Mouse (Mus musculus) heart, postnatal 36 days (tissue): ENCODE measurements at regions not wholly inside any gene's neighbourhood (a gene's known extent, or its start where the extent isn't known, plus 50 kb on each side); places are given as distances from the start of the nearest gene placed in this dataset.

ENCODE experiments used
- DNase-seq, 2 experiments: peaks; one replicate each; pipeline ENCODE4 v3.0.0; 2021 to 2022
- intact Hi-C: fragments of 180-260 bp; cut with DNase I; formaldehyde crosslinking; loops from one replicate; pipeline ENCODE4 v1.15.1; 2025

DNA sequence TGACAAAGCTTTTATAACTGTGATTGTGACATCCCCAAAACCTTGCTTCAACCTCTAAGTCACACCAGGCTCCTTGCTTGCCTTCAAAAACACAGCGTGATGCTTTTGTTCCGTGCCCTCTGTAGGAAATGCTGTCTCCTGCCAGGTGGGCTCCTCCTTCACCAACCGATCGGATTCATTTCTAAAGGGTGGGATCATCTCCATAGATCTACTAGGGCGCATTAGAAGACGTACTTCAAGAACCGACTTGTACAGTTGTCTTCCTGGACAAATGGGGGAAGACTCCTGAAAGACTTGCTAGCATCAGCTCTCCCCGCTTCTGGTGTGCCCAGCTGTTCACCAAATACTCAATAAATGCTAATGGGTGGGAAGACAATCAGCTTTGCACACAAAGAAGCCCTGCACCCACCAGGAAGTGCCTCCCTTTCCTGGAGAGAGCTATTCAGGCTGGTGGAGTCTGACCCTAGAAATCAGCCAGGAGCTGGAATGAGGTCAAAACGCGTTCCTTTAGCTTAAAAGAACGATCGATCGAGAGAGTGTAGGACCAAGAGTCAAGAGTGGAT, 53.0 kb downstream of the Hoxa1 start:
- no peak for DNase-seq
- intact Hi-C loops = no loop called here

DNA sequence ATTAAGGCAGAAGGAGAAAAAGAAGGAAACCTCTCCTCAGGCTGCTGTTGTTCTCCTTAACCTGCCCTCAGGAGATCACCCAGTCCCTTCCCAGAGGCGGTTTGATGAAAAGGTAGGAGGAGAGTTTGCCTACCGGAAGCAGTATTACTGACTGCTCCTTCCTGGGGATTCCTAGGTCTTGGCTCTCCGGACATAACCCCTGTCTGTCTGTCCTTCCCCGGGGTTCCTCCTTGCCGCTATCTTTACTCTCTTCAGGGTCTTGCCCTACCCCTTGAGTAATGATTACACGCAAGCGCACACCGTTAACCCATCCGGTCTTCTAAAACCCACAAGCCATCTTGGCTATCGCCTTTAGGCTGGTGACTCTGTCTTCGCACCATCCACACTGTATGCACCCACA, 54.0 kb downstream of the Hoxa1 start:
- intact Hi-C loops = no loop called here

DNA sequence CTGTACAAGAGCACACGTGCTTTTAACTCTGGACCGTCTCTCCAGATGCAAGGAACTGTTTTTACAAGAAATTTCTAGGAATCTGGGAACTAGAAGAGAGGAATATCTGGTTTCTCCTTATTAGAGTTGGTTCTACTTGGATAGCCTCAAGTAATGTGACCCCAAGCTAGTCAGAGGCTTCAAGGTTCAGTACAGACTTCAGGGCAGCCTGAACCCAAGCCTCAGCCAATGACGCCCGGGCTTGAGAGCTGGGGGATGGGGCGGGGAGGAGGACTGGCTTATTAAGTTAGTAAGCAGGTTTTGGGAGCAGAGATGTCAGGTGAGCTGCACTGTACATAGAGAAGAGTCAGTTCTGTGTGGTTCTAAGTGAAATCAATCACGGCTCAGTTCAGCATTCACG, 54.5 kb downstream of the Hoxa1 start:
- intact Hi-C loops = no loop called here
- DNase-seq = no peak

More for the DNA sequence above, 54.0 kb downstream of the Hoxa1 start:
- DNase-seq = no peak

DNA sequence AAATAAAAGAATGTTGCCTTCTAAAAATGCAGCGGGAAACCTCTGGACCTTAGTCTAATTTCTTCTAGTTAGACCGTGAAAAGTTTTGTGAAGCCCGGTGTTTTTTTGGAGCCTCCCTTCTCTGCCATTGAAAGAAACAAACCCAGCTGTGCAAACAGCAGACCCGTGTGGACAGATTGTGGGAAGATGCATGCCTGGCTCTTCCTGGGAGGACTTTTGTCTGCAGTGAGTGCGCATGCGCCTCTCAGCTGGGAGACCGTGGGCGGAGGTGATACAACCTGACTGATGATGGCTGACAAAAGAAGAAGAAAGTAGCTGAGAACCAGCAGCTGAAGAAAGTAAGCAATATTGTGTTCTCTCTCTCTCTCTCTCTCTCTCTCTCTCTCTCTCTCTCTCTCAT, 55.4 kb downstream of the Hoxa1 start:
- intact Hi-C loops = no loop called here
- peak in 1 of 2 experiments; percentile 23 for DNase-seq

DNA sequence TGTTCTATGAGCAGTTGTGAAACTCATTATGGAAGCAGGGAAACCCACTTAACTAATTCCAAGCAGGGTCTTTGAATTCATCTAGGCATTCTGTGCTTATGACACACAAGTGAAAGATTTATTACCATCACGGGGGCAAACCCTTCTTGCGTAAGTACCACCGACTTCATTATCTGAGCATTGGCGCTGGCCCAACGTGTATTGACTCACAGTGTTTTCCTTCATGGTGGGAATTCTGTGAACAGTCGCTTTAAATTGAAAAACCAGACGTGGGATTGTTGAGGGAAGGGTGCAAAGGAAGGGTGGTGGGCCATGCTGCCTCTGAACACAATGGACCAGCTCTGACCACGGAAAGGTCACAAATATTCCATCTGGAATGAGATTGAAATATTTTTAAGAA, 55.9 kb downstream of the Hoxa1 start:
- intact Hi-C loops = no loop called here
- DNase-seq = peak in 1 of 2 experiments; percentile 19

DNA sequence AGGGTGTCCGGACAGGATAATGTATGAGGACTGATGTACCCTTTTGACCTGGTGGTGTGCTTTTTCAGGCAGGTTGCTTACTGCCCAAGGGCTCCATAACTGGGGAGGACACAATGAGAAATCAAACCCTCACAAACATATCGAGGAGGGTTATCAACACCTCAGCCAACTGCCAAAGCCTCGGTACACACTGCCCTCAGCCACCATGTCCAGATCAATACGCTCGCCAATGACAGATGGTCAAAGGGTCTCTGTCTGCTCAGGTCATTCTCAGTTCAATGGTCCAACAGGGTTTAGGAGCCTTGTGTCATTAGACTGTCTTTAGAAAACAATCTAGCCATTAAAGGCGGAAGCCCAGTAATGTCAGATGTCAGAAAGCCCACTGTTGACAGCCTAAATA, 56.9 kb downstream of the Hoxa1 start:
- intact Hi-C loops = no loop called here
- no peak for DNase-seq

DNA sequence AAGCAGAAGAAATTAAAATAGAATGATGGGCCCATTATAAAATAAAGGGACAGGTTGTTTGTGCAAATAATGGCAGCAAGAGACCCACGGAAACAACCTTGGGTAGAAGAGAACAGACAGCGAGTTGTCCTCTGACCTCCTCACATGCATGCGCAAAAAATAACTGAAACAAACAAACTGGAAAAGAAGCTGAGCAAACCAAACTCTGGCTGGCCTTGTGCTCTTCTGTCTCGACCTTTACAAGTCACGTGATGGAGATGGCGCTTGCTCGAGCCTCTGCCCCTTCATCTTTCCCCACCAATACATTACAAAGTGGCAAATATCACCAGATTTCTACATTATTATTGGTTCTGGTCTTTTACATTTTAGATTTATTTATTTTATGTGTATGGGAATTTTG, 59.3 kb downstream of the Hoxa1 start:
- no peak for DNase-seq
- intact Hi-C loops = no loop called here

DNA sequence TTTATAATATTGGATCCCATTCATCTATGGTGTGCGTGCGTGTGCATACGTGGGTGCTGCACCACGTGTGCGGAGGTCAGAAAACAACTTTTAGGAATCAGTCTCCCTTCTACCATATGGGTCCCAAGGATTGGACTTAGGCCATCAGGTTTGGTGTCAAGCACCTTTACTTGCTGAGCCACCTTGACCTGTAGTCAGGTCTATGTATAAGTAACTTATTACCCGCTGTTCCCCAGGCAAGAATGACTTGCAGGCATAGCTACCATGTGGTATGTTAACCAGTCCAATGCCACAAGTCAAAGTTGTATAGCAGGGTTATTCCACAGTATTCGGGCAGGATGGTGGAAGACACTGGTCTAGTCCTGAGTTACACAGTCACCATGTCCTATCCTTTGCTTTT, 62.5 kb downstream of the Hoxa1 start:
- intact Hi-C loops = no loop called here
- no peak for DNase-seq

DNA sequence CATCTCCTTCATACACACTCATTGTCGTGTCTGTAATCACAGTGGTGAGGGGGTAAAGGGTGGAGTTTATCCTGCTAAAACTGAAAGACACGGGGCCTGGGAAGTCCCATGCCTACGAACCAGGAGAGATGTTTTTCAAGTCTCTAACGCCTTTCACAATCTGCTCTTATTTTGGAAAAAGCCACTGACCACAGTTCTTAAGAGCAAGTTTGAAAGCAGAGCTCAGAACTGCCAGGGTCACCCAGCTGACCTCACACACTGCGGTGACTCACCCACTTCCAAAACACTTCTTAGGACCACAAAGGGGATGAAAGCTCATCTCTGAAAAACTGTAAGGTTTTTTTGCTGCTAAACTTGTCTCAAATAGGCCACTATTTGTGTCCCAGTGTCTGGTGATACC, 66.7 kb downstream of the Hoxa1 start:
- intact Hi-C loops = no loop called here
- no peak for DNase-seq

DNA sequence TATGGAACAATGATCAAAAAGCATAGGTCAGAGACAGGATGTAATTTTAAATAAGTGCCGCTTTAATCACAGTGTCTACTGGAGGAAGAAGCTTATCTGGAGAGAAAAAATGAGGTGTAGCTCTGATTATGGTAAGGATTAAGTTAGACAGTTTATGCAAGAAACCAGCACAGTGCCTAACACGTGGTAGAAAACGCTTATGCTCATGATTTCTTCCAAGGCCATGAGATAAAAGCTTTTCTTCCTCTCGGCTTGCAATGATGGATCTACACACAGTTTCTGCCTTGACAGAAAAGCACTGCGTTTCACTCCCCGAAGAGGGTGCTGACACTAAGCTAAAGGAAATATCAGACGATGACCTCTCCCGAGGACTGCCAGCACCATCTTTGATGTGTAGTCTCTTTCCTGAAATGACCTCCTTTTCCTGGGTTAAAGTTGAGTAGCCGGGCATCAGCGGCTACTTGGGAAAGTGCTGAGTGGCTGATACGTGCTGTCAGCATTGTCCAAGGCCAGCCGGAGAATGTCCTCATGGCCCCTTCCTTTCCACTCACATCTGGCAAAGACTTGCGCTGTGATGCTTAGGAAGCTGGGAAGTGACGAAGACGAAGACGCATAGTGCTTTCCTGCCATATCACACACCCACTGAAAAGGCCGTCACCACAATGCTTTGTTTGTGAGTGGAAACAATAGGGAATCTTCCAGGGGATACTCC, 72.0 kb downstream of the Hoxa1 start:
- intact Hi-C loops = loop anchor here (2.0 to 5.0 kb wide), 3 partner anchors 74 to 209 kb away; partner anchors contain the start of genes Hoxa2 and Skap2
- DNase-seq = peak; percentile 25 to 33

DNA sequence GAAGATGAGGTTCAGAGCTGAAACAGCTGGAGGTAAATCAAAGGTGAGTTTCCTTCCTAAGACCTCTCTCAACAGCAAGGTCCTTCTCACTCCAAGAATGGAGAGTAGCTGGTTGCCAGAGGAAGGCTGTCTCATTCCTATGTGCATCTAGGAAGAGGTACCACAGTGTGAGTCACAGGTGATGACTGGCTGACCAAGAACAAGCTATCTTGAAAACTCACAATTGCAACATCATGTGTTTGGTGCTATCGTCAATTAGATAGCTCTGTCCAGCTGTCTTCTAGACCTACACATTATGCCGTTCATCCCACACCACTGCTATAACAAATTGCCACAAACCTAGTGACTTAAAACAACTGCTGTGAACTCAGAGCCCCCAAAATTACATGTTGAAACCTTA, 72.3 kb upstream of the Skap2 start:
- intact Hi-C loops = loop anchor here (5.0 kb wide), 2 partner anchors 72 to 207 kb away; partner anchors contain the start of gene Skap2
- DNase-seq = no peak

DNA sequence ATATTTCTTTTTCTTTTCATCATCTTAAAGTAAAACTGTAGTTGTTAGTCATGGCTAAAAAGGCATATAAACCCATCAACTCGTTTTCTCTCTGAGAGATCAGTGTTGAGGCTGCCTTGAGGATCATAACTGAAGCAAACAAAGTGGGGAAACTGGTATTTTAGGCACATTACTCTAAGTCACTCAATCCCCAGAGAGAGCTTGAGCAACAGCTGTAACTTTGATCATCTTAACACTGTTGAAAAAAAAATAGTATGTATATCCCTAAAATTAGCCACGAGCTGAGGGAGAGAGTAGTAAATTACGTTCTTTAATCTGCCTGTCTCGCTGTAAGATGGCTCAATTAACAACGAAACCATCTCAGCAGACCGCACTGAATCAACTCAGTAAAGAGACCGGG, 67.2 kb upstream of the Skap2 start:
- no peak for DNase-seq
- intact Hi-C loops = no loop called here

DNA sequence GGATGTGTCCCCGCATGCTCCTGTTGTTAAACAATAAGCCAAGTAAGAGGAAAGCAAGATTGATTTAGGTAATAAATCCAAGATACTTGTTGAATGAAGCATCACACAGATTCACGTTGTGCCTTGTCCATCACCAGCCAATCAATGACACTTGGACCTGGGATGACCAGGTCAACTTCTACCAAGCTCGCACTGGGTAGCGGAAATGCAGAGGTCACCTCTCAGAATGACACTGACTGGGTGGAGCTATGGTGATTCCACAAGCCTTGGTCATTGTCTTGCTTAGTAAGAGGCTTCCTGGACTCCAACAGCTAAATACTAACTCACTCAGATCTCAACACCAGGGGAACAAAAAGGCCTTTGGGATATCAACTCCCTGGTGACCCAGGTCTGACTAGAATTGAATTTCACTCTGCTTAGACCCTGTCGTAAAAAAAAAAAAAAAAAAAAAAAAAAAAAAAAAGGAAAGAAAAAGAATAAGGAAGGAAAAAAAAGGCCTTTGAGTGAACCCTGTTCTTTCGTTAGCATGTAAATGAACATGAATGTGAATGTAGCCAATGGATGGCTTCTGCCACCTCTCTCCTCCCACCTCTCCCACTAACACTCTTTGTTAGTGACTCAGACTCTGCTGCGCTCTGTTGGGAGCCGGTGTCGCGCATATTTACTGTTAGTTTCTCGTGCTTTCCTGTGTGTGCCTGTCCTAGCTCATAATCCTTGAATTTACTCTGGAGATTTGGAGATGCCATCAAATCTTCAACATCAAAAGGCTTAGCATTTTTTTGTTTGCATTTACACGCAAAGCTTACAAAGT, 66.4 kb upstream of the Skap2 start:
- no peak for DNase-seq
- intact Hi-C loops = no loop called here

DNA sequence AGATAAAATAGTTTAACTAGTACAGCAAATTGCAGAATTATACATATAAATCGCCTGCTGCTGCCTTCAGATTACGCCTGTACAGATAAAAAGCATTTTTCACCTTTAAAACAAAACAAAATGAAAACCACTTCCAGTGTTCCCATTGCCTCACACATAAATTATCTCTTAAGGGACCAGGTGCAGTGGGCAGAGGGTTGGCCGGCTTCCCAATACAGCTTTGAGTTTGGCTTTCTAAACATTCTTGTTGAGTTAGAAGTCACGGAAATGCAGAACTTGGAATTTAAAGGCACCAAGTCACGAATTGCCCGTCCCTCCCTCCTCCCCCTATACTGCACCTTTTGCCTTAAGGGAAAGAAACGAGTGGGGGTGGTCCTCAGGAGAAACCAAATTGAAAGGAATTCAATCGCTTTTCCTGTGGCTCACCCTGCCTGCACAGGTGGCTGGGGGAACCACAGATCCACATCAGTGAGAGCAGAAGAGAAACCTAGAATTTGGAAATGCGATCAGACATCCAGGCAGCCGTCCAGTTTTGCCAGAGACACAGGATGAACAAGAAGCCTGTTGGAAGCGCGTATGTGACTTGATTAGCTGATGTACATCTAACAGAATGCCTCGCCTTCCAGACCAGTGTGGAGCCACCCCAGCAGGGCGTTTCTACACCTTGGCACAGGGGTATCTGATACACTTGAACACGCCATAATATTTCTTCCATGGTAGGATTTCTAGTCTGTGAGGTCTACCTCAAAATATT, 64.0 kb upstream of the Skap2 start:
- intact Hi-C loops = no loop called here
- no peak for DNase-seq

DNA sequence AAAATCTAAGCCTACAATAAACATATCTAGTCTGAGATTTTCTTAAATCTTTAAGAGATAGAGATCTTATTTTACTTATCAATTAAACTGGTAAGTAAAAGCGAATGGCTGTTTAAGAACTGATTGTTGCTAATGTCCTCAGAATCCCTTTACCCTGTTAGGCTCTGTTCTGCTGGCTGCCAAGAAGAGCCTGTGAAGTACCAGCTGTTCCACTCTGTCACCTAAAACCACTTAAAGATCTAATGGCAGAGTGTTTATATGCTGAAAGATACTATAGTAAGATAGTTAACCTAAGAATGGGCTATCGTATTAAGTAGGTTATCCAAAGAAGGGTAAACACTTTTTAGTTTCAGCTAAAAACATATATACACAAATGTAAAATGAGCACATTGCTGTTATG, 62.6 kb upstream of the Skap2 start:
- intact Hi-C loops = no loop called here
- no peak for DNase-seq

DNA sequence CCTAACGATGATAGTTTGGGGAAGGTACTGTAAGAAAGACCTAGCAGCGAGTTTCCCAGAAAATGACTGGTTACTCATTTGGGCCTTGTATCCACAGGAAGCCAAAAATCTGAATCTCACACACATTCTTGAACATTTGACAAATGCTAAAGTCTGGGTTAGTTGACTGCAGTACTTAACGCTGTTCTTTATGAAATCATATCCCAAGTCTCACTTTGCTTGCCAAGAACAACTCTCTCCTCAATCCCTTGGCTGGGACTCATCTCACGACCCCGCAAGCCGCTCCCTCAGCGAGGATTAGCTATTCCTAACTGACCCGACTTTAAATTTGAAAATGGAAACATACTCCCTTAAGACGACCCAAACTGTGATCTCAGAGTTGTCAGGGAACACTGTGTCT, 54.8 kb upstream of the Skap2 start:
- intact Hi-C loops = no loop called here
- peak in 1 of 2 experiments; percentile 5 for DNase-seq

DNA sequence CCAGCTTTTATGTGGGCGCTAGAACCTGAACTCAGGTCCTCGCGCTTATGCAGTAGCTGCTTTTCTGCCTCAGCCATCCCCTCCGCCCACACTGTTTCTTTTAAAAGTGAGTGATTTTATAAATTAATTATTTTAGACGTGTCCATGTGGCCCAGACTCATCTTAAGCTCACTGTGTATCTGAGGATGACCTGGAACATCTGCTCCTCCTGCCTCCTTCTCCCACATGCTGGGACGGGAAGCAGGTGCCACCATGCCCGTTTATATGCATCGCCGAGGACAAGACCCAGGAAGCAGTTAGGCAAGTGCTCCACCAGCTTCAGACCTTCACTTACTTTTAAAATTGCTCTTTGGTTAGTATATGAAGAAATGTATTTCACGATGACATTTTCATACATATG, 53.3 kb upstream of the Skap2 start:
- DNase-seq = no peak
- intact Hi-C loops = no loop called here

DNA sequence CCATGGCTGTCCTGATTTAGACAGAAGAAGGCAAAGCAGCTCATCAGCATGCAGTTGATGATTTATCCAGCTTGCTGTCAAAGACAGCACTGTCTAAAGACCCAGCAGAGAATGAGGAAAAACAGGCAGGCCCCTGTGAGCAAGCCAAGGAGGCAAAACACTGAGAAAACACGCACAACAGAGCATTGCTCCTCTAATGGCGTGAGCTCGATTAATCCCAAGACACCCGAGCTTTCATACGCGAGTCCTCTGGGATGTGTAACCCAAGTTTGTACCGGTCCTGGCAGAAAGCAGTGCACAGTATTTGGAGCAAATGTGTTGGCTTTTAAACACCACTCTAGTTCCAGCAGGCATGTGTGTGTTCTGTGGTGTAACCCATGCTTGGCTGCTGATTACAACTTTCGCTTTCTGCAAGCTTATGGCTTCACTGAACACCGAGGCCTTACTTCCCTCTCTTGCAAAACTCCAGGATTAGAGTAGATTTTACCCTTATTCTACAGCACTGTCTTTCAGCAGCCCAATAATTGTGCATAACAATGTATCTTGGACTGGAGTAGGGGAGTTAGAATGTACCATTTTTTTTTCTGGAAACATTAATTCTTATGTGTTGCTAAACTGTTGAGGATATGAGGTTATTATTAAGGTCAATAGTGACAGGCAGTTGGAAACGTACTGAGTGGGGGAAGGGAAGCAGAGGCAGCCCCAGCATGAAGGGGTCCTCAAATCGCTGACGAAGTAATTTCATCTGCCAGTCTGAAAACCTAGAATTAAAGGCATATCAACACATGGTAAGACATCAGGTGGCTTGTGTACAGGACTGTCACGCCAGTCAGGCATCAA, 52.0 kb upstream of the Skap2 start:
- peak; percentile 16 to 34 for DNase-seq
- intact Hi-C loops = no loop called here
